Mouse (Mus musculus) liver, embryonic 16.5 days (tissue): ENCODE data around the gene Ppm1g. TPM values are rescaled to one million over a fixed set of nuclear protein-coding genes. Genes with fewer than 3 reads are reported as not detected.

Source experiments
- ATAC-seq: fragments of 200-750 bp; cut with Nextera tagmentation; 2 replicates; pipeline ENCODE4 v1.8.0; 2017; ENCODE audit warnings: low read depth, mild to moderate bottlenecking, moderate number of reproducible peaks, moderate library complexity
- H3K27ac ChIP-seq: fragments of 300-500 bp; sonication (generic); 2 replicates; pipeline ENCODE4 v1.5.1; 2014; ENCODE audit warnings: mild to moderate bottlenecking, low read length
- H3K27me3 ChIP-seq: fragments of 300-500 bp; sonication (generic); 2 replicates; pipeline ENCODE4 v1.6.1; 2014; ENCODE audit warnings: low read depth, low read length, mixed read lengths; ENCODE audit not compliant: control insufficient read depth, insufficient read depth
- H3K36me3 ChIP-seq: fragments of 300-500 bp; sonication (generic); 2 replicates; pipeline ENCODE4 v1.6.1; 2014; ENCODE audit warnings: mild to moderate bottlenecking; ENCODE audit not compliant: control insufficient read depth, insufficient read depth
- H3K4me1 ChIP-seq: fragments of 300-500 bp; sonication (generic); 2 replicates; pipeline ENCODE4 v1.6.1; 2014; ENCODE audit warnings: low read depth, low read length, mixed read lengths; ENCODE audit not compliant: control insufficient read depth
- H3K4me2 ChIP-seq: fragments of 300-500 bp; sonication (generic); 2 replicates; pipeline ENCODE4 v1.6.1; 2014; ENCODE audit warnings: low read depth, low read length, mixed read lengths
- H3K4me3 ChIP-seq: fragments of 300-500 bp; sonication (generic); 2 replicates; pipeline ENCODE4 v1.5.1; 2014; ENCODE audit warnings: low read depth, mild to moderate bottlenecking, low read length
- H3K9ac ChIP-seq: fragments of 300-500 bp; sonication (generic); 2 replicates; pipeline ENCODE4 v1.6.1; 2014; ENCODE audit warnings: low read depth, low read length
- H3K9me3 ChIP-seq: fragments of 300-500 bp; sonication (generic); replicated peaks from 2 replicates; pipeline ENCODE4 v1.6.1; 2016; ENCODE audit warnings: low read length; ENCODE audit not compliant: control insufficient read depth
- WGBS: fragments of 180-500 bp; shearing (Covaris S2); extraction: QIAGEN DNeasy Blood & Tissue Kit; methylation state at CpG from one replicate; pipeline ENCODE4 v1.1.7; 2014; ENCODE audit not compliant: insufficient replicate concordance; 5-methylcytosine and 5-hydroxymethylcytosine counted together
- polyA plus RNA-seq: library from polyadenylated mRNA; unstranded; fragments of >200 nt; fragmentation: Nextera tagmentation; extraction: Ambion mirVana; gene quantifications from 2 replicates; pipeline ENCODE4 v1.2.1, GENCODE M21; 2015

Gene Ppm1g
- polyA plus RNA-seq, 1 experiment from 2014 or later: 90.8 TPM

DNA sequence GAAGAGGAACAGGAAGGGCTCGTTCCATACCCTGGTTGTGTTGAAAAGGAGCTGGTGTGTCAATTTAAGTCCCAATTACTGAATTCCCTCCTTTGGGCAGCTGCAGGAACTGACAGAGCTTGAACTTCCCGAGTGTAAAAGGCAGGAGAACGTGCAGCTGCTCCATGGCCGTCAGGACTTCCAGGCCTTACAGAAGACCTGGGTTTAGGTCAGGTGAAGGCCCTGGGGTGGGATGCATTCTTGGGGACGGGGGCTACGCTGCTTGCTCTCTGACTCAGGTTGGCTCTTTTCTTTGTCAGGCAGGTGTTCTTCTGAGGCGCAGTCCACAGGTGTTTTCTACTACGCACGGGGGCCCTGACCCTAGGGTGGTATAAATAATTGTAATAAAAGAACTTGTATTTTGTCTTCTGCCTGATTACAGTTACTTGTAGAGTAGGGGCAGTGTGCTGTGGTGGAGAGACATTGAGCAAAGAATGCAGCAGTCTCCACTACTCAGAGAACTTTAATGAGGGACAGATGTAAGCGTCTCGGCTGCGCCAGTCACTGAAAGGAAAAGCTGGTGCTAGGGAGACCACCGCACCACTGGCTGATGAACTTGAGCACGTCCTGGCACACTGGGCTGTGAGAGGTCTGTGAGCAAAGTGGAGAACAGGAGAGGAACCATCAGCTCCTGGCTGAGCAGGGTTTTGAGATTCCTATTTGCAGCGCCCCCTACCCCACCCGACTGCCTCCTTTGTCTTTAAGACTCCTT lies 32.5 kb upstream of the Ppm1g start:
- WGBS: 77% methylated on average over 16 of the region's 16 CpGs
- peaks cover 3% of the 10 kb centered on the region for H3K4me1 ChIP-seq
- H3K4me3 ChIP-seq: no peak overlapping the region
- H3K27ac ChIP-seq: no peak overlapping the region
- peaks cover 25% of the 10 kb centered on the region for H3K36me3 ChIP-seq
- no peak overlapping the region for H3K4me2 ChIP-seq
- H3K9ac ChIP-seq: no peak overlapping the region
- no peaks in the 10 kb centered on the region for H3K9me3 ChIP-seq
- no peaks in the 10 kb centered on the region for H3K27me3 ChIP-seq
- no peak for ATAC-seq

DNA sequence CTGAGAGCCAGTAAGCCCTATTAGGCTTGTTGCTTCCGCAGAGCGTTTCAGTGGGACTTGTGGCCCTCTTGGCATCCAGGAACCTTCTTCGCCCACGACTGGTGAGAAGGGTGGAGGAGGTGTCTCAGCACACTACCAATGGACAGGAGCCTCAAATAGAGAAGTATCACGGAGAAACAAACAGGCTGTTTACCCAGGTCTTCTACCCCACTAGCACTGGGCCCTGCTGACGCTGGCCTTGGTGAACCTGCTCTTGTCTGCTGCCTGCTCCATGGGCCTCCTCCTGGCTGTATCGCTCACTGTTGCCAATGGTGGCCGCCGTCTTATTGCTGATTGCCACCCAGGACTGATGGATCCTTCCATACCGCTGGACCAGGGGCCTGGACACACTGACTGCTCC lies 31.7 kb upstream of the Ppm1g start:
- no peak overlapping the region for H3K9ac ChIP-seq
- no peak for ATAC-seq

DNA sequence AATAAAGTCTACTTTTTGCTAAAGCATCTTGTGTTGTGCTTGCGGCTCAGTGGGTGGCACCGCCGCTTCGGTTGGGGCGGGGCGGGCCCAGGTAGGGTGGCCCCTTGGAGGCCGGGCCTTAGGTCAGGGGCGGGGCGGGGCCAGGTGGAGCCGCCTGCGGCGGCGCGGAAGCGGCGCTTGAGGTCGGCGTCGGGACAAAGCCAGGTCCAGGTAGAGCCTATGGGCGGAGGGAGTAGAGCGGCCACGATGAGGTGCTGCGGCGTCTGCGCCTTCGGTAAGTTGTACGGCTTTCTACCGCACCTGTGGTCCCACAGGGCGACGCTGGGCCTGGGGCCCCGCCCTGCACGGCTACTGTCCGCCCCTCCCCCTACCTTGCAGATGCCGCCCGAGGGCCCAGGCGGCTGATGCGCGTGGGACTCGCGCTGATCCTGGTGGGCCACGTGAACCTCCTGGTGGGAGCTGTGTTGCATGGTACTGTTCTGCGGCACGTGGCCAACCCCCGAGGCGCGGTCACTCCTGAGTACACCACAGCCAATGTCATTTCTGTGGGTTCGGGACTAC lies 31.1 kb upstream of the Ppm1g start, which contains the start of gene Krtcap3:
Krtcap3 (plus strand) TSS at position 151 of the 561 bp plus-strand sequence.
- peak; percentile 83 for ATAC-seq
- Histone ChIP-seq H3K27me3 (no peaks in the 10 kb centered on the region), H3K27ac (no peak within 1 kb of the TSS), H3K4me1 (peaks cover 3% of the 10 kb centered on the region), H3K9ac (peak within 1 kb of the TSS; percentile 24; the same call in 1 of the 2 replicates), H3K4me2 (peak within 1 kb of the TSS; percentile 60), H3K9me3 (no peaks in the 10 kb centered on the region), H3K4me3 (peak within 1 kb of the TSS; percentile 53), H3K36me3 (peaks cover 31% of the 10 kb centered on the region)
- WGBS: 61% methylated on average over 47 of the region's 47 CpGs

More for the DNA sequence above, 31.7 kb upstream of the Ppm1g start:
- Histone ChIP-seq H3K4me2 (peak overlapping the region; percentile 60), H3K4me1 (peaks cover 3% of the 10 kb centered on the region), H3K36me3 (peaks cover 31% of the 10 kb centered on the region), H3K4me3 (peak overlapping the region; percentile 53), H3K9me3 (no peaks in the 10 kb centered on the region), H3K27me3 (no peaks in the 10 kb centered on the region), H3K27ac (no peak overlapping the region)
- WGBS: 68% methylated on average over 10 of the region's 10 CpGs

DNA sequence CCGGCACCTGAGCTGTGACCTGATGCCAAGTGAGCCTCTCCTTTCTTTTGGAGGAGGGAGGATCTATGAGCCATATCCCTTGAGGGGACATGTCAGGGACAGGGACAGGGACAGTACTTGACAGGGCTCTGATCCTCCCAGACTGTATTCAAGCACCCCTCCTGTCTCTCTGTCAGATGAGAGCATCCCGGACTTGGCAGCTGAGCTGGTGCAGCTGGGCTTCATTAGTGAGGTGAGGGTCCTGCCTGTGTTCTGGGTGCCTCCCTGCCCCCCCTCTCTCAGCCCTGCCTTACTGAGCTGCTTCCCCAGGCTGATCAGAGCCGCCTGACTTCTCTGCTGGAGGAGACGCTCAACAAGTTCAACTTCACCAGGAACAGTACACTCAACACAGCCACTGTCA lies 30.2 kb upstream of the Ppm1g start:
- no peaks in the 10 kb centered on the region for H3K9me3 ChIP-seq
- H3K9ac ChIP-seq: no peak overlapping the region
- H3K36me3 ChIP-seq: peaks cover 36% of the 10 kb centered on the region
- WGBS: 73% methylated on average over 4 of the region's 4 CpGs
- no peak overlapping the region for H3K27ac ChIP-seq
- no peak overlapping the region for H3K4me3 ChIP-seq
- no peaks in the 10 kb centered on the region for H3K27me3 ChIP-seq
- no peak overlapping the region for H3K4me2 ChIP-seq
- no peak for ATAC-seq
- H3K4me1 ChIP-seq: peaks cover 3% of the 10 kb centered on the region

DNA sequence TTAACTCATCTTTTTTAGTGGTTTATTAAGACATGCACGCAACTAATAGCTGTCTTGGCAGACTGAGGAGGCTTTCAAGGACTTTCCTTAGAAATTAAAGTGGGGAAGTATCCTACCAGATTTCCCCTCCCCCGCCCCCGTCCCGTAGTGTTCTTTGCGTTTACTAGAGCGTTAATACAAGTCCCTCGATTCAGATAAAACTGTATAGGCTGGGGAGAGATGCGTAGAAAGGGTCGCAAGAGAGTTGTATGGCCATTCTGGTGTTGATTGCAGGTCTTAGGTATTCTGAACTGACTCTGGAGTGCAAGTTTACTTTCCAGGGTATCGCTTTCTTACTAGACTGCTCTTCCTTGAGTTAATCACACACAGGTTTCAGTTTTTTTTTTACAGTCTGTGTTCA lies 21.7 kb upstream of the Ppm1g start:
- Histone ChIP-seq H3K36me3 (peaks cover 14% of the 10 kb centered on the region), H3K9me3 (no peaks in the 10 kb centered on the region), H3K4me2 (peak overlapping the region; percentile 94), H3K9ac (peak overlapping the region; percentile 99), H3K27ac (no peak overlapping the region), H3K4me1 (peaks cover 10% of the 10 kb centered on the region), H3K4me3 (peak overlapping the region; percentile 99), H3K27me3 (no peaks in the 10 kb centered on the region)
- WGBS: 25% methylated on average over 10 of the region's 10 CpGs
- no peak for ATAC-seq

DNA sequence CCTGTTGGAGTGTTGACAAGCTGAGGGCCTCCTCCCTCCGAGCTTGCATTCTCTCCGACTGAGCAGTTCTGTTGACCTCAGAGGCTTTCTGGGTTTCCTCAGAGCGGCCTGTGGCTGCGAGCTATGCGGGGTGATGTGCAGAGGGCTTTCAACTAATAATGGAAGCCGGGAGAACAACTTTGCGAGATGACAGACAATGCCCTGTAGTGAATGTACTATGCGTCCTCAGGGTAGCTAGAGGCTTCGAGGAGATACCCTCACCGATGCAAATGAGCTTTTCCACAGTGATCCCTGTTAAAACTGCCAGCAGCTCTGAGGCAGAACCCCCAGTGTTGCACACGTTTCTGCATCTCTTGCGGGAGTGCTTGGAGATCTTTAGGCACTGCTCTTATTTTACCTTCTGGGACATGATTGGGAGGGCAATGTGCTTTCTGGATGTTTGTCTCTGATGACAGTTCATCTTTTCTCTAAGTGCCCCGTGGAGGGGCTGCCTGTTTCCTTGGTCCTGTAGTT lies 21.1 kb upstream of the Ppm1g start:
- Histone ChIP-seq H3K9ac (peak overlapping the region; percentile 99), H3K4me2 (peak overlapping the region; percentile 94), H3K4me3 (peak overlapping the region; percentile 99), H3K27ac (peak overlapping the region; percentile 50), H3K4me1 (peaks cover 10% of the 10 kb centered on the region), H3K27me3 (no peaks in the 10 kb centered on the region), H3K36me3 (peaks cover 14% of the 10 kb centered on the region), H3K9me3 (no peaks in the 10 kb centered on the region)
- ATAC-seq: no peak
- WGBS: under 1% methylated on average over 13 of the region's 13 CpGs

DNA sequence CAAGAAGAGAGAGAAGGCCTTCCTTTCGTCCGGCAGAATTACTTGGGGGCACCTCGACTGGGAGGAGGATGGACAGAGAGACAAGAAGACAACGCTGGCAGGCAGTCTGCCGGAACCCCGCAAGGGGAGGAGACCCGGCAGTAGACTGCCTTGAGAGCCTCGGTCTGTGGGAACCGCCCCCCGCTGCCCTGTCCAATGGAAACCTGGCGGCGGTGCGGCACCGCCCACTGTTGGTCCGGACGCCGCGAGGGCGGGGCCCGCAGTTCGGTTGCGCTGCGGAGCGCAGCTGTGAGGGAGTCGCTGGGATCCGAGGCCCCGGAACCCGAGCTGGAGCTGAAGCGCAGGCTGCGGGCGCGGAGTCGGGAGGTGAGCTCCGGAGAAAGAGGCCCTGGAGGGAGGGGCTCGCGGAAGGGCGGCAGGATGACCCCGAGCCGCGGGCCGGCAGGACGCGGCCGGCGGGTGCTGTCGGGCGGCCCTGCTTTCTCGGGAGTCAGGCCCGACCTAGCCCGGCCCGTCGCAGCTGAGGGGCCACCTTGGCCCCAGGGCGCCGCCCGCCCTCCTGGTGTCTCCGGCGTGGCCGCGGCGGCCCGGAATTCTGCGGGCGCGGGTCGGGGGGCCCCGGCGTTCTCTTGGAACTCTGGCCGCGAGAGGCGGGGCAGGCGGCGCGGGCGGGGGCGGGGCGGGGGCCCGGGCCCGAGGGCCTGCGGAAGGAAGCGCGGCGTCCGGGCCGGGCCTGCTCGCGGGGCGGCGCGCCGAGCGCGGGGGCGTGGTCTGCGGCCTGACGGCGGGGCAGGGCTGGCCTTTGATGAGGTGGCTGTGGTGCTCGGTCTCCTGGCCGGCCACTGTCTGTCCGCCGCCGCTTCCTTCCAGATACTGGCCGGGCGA lies 20.4 kb upstream of the Ppm1g start, which contains the start of the genes Nrbp1 and Gm9970:
Nrbp1 (plus strand) TSS at position 228 of the 885 bp plus-strand sequence.
Gm9970 (minus strand) TSS at position 596 of the 885 bp plus-strand sequence.
- peaks cover 10% of the 10 kb centered on the region for H3K36me3 ChIP-seq
- no peaks in the 10 kb centered on the region for H3K9me3 ChIP-seq
- H3K27me3 ChIP-seq: no peaks in the 10 kb centered on the region
- peak within 1 kb of the TSS; percentile 96 for H3K27ac ChIP-seq
- peak within 1 kb of the TSS; percentile 99 for H3K4me3 ChIP-seq
- H3K9ac ChIP-seq: peak within 1 kb of the TSS; percentile 99
- peak within 1 kb of the TSS; percentile 94 for H3K4me2 ChIP-seq
- 0% methylated on average over 70 of the region's 103 CpGs for WGBS
- ATAC-seq: peak; percentile 97
- peaks cover 10% of the 10 kb centered on the region for H3K4me1 ChIP-seq

DNA sequence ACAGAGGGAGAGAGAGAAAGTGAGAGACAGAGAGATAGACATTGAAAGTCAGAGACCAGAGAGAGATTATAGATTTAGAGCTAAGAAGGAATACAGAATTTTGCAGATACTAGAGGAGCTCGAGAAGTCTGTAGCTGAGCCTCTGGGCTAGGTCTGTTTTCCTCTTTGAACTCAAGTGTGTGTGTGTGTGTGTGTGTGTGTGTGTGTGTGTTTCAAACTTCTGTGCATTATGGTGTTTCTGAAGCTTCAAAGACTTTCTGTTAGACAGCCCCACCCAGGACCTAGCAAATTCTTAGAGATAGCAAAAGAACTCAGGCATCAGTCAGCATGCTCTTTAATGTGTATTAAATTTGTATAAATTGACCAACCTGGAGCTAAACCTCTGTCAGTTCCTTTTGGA lies 6.2 kb upstream of the Ppm1g start:
- H3K9me3 ChIP-seq: no peaks in the 10 kb centered on the region
- H3K4me3 ChIP-seq: no peak overlapping the region
- WGBS: 63% methylated on average over 1 of the region's 1 CpGs
- ATAC-seq: no peak
- no peaks in the 10 kb centered on the region for H3K36me3 ChIP-seq
- no peak overlapping the region for H3K27ac ChIP-seq
- no peak overlapping the region for H3K4me2 ChIP-seq
- H3K27me3 ChIP-seq: no peaks in the 10 kb centered on the region
- no peaks in the 10 kb centered on the region; the same call in 1 of the 2 replicates for H3K4me1 ChIP-seq
- H3K9ac ChIP-seq: no peak overlapping the region
